Mouse (Mus musculus): ENCODE data around the gene Olfr1412. TPM values are rescaled to one million over a fixed set of nuclear protein-coding genes. Genes with fewer than 3 reads are reported as not detected.

Gene Olfr1412
- polyA plus RNA-seq, 1 experiment from 2014 or later: not detected

DNA sequence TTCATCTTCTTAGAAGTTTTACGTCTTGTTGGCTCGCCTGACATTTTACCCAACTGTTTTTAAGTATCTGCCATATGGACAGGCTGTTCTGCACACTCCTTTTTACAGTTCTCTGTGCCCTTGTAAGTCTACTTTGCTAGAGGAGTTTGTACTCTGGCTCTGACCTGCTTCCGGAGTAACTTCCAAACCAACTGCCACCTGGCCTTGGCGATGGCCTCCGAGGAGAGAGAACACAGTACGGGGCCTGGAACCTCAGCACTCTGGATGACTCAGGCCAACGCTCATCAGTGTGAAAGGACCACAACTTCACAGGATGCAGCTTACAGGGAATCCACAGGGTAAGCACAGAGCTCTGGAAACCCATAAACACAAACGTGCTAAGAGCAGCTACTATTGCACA lies 48.1 kb downstream of the Olfr1412 start:
- ATAC-seq: no peak
- H3K4me2 ChIP-seq (ENCODE audit: low read length): no peak overlapping the region
- no peaks in the 10 kb centered on the region for H3K27me3 ChIP-seq (ENCODE audit: control insufficient read depth, insufficient read depth, low read depth, low read length)
- no peak overlapping the region for H3K27ac ChIP-seq (ENCODE audit: low read length)
- peaks cover 16% of the 10 kb centered on the region for H3K36me3 ChIP-seq (ENCODE audit: control insufficient read depth, insufficient read depth, low read length)
- no peak overlapping the region for H3K4me3 ChIP-seq (ENCODE audit: low read depth, low read length)
- H3K9me3 ChIP-seq (replicated peaks; ENCODE audit: control insufficient read depth, low read length, poor library complexity, severe bottlenecking): no peaks in the 10 kb centered on the region
- WGBS: 84% methylated on average over 8 of the region's 8 CpGs
- H3K9ac ChIP-seq (ENCODE audit: low read depth, low read length): no peak overlapping the region
- no peaks in the 10 kb centered on the region for H3K4me1 ChIP-seq (ENCODE audit: control insufficient read depth, insufficient read depth, low read length)

- no peak overlapping the region for H3K4me2 ChIP-seq (ENCODE audit: low read length)
- no peak overlapping the region for H3K27ac ChIP-seq (ENCODE audit: low read length)
- no peak for ATAC-seq
- H3K4me1 ChIP-seq (ENCODE audit: control insufficient read depth, insufficient read depth, low read length): no peaks in the 10 kb centered on the region
- no peaks in the 10 kb centered on the region for H3K9me3 ChIP-seq (replicated peaks; ENCODE audit: control insufficient read depth, low read length, poor library complexity, severe bottlenecking)
- WGBS: 67% methylated on average over 1 of the region's 1 CpGs
- peaks cover 16% of the 10 kb centered on the region for H3K36me3 ChIP-seq (ENCODE audit: control insufficient read depth, insufficient read depth, low read length)
- no peak overlapping the region for H3K4me3 ChIP-seq (ENCODE audit: low read depth, low read length)
- H3K27me3 ChIP-seq (ENCODE audit: control insufficient read depth, insufficient read depth, low read depth, low read length): no peaks in the 10 kb centered on the region
- H3K9ac ChIP-seq (ENCODE audit: low read depth, low read length): no peak overlapping the region
Measured at GRCm38 (mm10) chr1:92634569-92634968, 49.0 kb downstream of the Olfr1412 start.

DNA sequence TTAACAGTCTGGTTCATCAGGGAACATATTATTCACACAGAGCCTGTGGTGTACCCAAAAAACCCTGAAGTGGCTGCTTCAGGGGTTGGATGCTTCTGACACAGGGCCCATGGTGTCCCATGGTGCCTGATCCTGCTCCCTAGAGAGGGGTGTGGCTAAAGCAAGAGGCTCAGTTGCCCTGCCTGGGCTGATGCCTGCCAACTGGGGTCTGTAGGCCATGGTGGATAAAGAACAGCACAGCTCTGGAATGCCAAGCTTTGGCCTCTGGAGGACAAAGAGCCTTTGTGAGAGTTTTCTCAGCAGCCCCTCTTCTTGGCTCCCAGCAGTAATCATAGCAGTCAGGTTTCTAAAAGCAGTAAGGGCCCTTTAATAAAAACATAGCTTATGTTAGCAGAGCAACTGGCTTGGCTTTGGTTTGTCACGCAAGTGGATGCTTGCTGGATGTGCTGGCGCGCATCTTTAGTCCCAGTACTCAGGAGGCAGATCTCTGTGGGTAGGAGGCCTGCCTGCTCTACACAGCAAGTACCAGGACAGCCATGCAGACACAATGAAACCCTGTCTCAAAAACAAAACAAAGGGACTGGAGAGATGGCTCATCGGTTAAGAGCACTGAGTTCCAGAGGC lies 49.5 kb downstream of the Olfr1412 start:
- ATAC-seq: peak; percentile 59; the same call in 1 of the 2 replicates
- WGBS: 58% methylated on average over 4 of the region's 4 CpGs
- H3K27ac ChIP-seq (ENCODE audit: low read length): no peak overlapping the region

DNA sequence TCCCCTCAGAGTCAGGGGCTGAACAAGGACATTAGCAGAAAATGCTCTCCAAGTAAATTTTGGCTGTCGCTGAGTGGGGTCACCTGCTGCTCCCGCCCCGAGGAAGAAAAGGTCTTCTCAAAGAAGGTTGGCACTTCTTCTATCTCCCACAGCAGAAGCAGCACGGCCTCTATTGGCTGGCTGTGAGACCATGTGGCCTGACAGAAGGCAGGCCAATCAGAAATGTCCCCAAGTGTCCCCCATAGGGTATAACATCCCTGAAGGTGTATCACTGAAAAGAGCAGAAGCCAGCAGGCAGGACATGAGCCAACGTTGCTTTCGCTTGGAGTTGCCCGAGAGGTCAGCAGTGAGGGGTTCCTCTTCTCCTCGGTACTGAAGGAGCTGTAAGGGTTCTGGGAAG lies 50.4 kb downstream of the Olfr1412 start:
- no peak overlapping the region for H3K27ac ChIP-seq (ENCODE audit: low read length)
- H3K27me3 ChIP-seq (ENCODE audit: control insufficient read depth, insufficient read depth, low read depth, low read length): no peaks in the 10 kb centered on the region
- WGBS: 91% methylated on average over 8 of the region's 8 CpGs
- peaks cover 16% of the 10 kb centered on the region for H3K36me3 ChIP-seq (ENCODE audit: control insufficient read depth, insufficient read depth, low read length)
- H3K4me1 ChIP-seq (ENCODE audit: control insufficient read depth, insufficient read depth, low read length): peaks cover 9% of the 10 kb centered on the region
- no peaks in the 10 kb centered on the region for H3K9me3 ChIP-seq (replicated peaks; ENCODE audit: control insufficient read depth, low read length, poor library complexity, severe bottlenecking)
- H3K9ac ChIP-seq (ENCODE audit: low read depth, low read length): no peak overlapping the region
- no peak for ATAC-seq
- no peak overlapping the region for H3K4me2 ChIP-seq (ENCODE audit: low read length)
- no peak overlapping the region for H3K4me3 ChIP-seq (ENCODE audit: low read depth, low read length)

More for the DNA sequence above, 49.5 kb downstream of the Olfr1412 start:
- Histone ChIP-seq H3K9ac (ENCODE audit: low read depth, low read length) (no peak overlapping the region), H3K4me2 (ENCODE audit: low read length) (no peak overlapping the region), H3K36me3 (ENCODE audit: control insufficient read depth, insufficient read depth, low read length) (peaks cover 16% of the 10 kb centered on the region), H3K4me3 (ENCODE audit: low read depth, low read length) (no peak overlapping the region), H3K4me1 (ENCODE audit: control insufficient read depth, insufficient read depth, low read length) (peaks cover under 1% of the 10 kb centered on the region), H3K9me3 (replicated peaks; ENCODE audit: control insufficient read depth, low read length, poor library complexity, severe bottlenecking) (no peaks in the 10 kb centered on the region), H3K27me3 (ENCODE audit: control insufficient read depth, insufficient read depth, low read depth, low read length) (no peaks in the 10 kb centered on the region)

GRCm38 (mm10) chr1:92636676-92637075 lies 51.1 kb downstream of the Olfr1412 start:
- Histone ChIP-seq H3K36me3 (ENCODE audit: control insufficient read depth, insufficient read depth, low read length) (peaks cover 16% of the 10 kb centered on the region), H3K9ac (ENCODE audit: low read depth, low read length) (no peak overlapping the region), H3K9me3 (replicated peaks; ENCODE audit: control insufficient read depth, low read length, poor library complexity, severe bottlenecking) (no peaks in the 10 kb centered on the region), H3K4me2 (ENCODE audit: low read length) (no peak overlapping the region), H3K4me3 (ENCODE audit: low read depth, low read length) (no peak overlapping the region), H3K4me1 (ENCODE audit: control insufficient read depth, insufficient read depth, low read length) (peaks cover 12% of the 10 kb centered on the region), H3K27ac (ENCODE audit: low read length) (no peak overlapping the region), H3K27me3 (ENCODE audit: control insufficient read depth, insufficient read depth, low read depth, low read length) (no peaks in the 10 kb centered on the region)
- WGBS: 96% methylated on average over 11 of the region's 11 CpGs
- ATAC-seq: no peak

- no peaks in the 10 kb centered on the region for H3K9me3 ChIP-seq (replicated peaks; ENCODE audit: control insufficient read depth, low read length, poor library complexity, severe bottlenecking)
- H3K27me3 ChIP-seq (ENCODE audit: control insufficient read depth, insufficient read depth, low read depth, low read length): no peaks in the 10 kb centered on the region
- no peak overlapping the region for H3K9ac ChIP-seq (ENCODE audit: low read depth, low read length)
- peaks cover 17% of the 10 kb centered on the region for H3K4me1 ChIP-seq (ENCODE audit: control insufficient read depth, insufficient read depth, low read length)
- H3K4me2 ChIP-seq (ENCODE audit: low read length): no peak overlapping the region
- H3K4me3 ChIP-seq (ENCODE audit: low read depth, low read length): no peak overlapping the region
- no peak for ATAC-seq
- H3K36me3 ChIP-seq (ENCODE audit: control insufficient read depth, insufficient read depth, low read length): peaks cover 16% of the 10 kb centered on the region
- H3K27ac ChIP-seq (ENCODE audit: low read length): no peak overlapping the region
- WGBS: 89% methylated on average over 15 of the region's 15 CpGs
Measured at GRCm38 (mm10) chr1:92637501-92638172, 52.1 kb downstream of the Olfr1412 start.

DNA sequence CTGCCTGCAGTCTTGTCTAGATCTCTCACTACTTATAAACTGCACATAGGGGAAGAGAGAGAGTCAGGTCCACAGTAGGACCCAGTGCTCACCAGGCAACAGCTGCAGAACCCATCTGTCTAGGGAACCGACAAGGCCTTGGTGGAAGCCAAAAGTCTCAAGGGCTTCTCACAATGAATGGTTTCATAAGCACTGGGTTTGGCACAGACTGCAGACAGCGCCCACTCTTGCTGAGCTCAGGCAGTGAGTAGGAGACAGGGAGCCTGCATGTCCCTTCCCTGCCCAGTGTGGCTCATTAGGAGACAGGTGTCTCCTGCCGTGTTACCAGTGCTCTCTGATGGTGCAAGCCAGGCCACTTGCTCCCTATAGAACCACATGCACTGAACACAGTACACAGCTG lies 52.6 kb downstream of the Olfr1412 start:
- no peaks in the 10 kb centered on the region for H3K27me3 ChIP-seq (ENCODE audit: control insufficient read depth, insufficient read depth, low read depth, low read length)
- WGBS: 93% methylated on average over 3 of the region's 3 CpGs

DNA sequence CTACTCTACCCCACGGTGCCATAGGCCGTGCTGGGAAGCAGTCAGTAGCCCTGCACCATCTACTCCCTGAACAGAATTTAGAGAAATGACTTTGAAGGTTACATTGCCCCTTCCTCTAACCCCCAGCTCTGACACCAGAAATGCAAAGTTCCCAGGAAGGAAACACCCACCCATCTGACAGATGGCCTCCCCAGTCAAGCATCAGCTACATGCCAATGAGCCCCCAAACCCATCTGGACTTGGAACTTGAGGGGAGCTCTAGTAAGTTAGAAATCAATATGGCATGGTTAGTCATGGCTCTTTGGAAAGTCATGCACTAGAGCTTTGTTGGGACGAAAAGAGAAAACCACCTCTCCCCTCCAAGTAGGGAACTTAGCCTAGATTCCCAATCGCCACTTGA lies 53.2 kb downstream of the Olfr1412 start:
- no peak overlapping the region for H3K4me3 ChIP-seq (ENCODE audit: low read depth, low read length)
- no peak overlapping the region for H3K4me2 ChIP-seq (ENCODE audit: low read length)
- peaks cover 16% of the 10 kb centered on the region for H3K36me3 ChIP-seq (ENCODE audit: control insufficient read depth, insufficient read depth, low read length)
- no peaks in the 10 kb centered on the region for H3K9me3 ChIP-seq (replicated peaks; ENCODE audit: control insufficient read depth, low read length, poor library complexity, severe bottlenecking)
- WGBS: 96% methylated on average over 4 of the region's 4 CpGs
- H3K9ac ChIP-seq (ENCODE audit: low read depth, low read length): no peak overlapping the region
- no peak for ATAC-seq
- H3K4me1 ChIP-seq (ENCODE audit: control insufficient read depth, insufficient read depth, low read length): peaks cover 19% of the 10 kb centered on the region
- H3K27ac ChIP-seq (ENCODE audit: low read length): no peak overlapping the region
- no peaks in the 10 kb centered on the region for H3K27me3 ChIP-seq (ENCODE audit: control insufficient read depth, insufficient read depth, low read depth, low read length)

More for the DNA sequence above, 52.6 kb downstream of the Olfr1412 start:
- no peak for ATAC-seq
- no peak overlapping the region for H3K4me3 ChIP-seq (ENCODE audit: low read depth, low read length)
- H3K9ac ChIP-seq (ENCODE audit: low read depth, low read length): no peak overlapping the region
- H3K27ac ChIP-seq (ENCODE audit: low read length): no peak overlapping the region
- H3K4me2 ChIP-seq (ENCODE audit: low read length): no peak overlapping the region
- H3K4me1 ChIP-seq (ENCODE audit: control insufficient read depth, insufficient read depth, low read length): peaks cover 19% of the 10 kb centered on the region
- no peaks in the 10 kb centered on the region for H3K9me3 ChIP-seq (replicated peaks; ENCODE audit: control insufficient read depth, low read length, poor library complexity, severe bottlenecking)
- peaks cover 16% of the 10 kb centered on the region for H3K36me3 ChIP-seq (ENCODE audit: control insufficient read depth, insufficient read depth, low read length)

DNA sequence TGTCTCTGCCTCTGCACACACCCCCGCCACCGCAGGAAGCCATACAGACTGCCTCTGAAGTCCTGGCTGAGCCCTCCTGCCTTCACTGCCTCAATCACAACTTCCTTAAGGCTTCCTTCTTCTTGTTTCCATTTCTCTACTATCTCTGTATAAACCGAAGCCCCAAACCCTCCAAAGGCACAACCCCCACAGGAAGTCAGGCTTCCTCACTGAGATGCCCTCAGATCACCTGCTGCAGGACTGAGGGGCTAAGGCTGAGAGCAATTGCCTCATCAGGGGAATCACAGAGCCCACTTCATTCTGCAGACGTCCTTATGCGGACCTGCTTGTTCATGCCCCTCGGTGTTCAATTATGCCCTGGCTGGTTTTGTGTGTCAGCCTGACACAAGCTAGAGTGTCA lies 54.8 kb downstream of the Olfr1412 start:
- no peak for ATAC-seq
- Histone ChIP-seq H3K27me3 (ENCODE audit: control insufficient read depth, insufficient read depth, low read depth, low read length) (no peaks in the 10 kb centered on the region), H3K4me1 (ENCODE audit: control insufficient read depth, insufficient read depth, low read length) (peaks cover 19% of the 10 kb centered on the region), H3K9ac (ENCODE audit: low read depth, low read length) (0 out of 2 replicates have a peak overlapping the region, but pooled peaks have one; percentile 12), H3K9me3 (replicated peaks; ENCODE audit: control insufficient read depth, low read length, poor library complexity, severe bottlenecking) (no peaks in the 10 kb centered on the region), H3K4me2 (ENCODE audit: low read length) (peak overlapping the region; percentile 95), H3K27ac (ENCODE audit: low read length) (no peak overlapping the region), H3K36me3 (ENCODE audit: control insufficient read depth, insufficient read depth, low read length) (peaks cover 16% of the 10 kb centered on the region), H3K4me3 (ENCODE audit: low read depth, low read length) (peak overlapping the region; percentile 87; the same call in 1 of the 2 replicates)
- WGBS: 94% methylated on average over 6 of the region's 6 CpGs
